Mouse (Mus musculus) thymus, postnatal 25 days (tissue): ENCODE data around the gene Scarf2.

Experiments
- DNase-seq: peaks from one replicate; pipeline ENCODE4 v3.0.0; 2022

Scarf2 gene

DNA sequence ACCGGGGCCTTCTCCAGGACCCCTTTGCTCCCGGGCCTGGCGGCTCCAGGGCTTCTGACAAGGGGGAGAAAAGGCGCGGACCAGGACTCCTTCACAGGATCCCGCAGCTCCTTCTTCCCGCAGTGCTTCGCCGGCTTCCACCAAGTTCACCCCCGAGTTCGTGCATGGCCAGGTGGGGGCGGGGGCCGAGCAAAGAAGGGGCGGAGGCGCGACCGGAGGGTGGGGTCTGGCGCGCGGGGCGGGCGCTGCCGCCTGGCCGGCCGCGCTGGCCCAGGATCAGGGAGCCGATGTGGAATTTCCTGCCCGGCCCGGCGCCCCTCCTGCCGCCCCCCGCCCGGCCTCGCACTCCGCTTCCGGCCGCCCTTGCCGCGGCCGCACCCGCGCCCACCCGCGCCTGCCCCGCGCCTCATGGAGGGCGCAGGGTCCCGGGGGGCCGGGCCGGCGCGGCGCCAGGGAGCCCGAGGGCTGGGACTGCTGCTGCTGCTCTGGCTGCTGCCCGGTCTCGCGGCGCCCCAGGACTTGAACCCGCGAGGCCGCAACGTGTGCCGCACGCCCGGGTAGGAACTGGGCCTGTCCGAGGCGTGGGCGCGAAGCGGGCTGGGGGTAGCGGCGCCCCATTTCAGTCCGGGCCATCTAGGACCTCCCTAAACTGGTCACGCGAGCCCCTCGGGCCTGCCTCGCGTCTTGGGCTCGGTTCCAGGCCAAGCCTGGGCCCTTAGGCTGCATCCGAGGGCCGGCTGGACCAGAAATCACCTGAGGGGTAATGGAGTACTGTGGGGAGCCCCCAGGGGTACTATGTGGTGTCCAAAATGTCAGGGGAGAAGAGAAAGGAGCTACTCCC, at the start of gene Scarf2:
TSS of gene Scarf2 (plus strand) at position 312 of the 841 bp plus-strand sequence.
- no peak for DNase-seq

GRCm38 (mm10) chr16:17753001-17753400, 44.1 kb upstream of the Scarf2 start:
- no peak for DNase-seq

DNA sequence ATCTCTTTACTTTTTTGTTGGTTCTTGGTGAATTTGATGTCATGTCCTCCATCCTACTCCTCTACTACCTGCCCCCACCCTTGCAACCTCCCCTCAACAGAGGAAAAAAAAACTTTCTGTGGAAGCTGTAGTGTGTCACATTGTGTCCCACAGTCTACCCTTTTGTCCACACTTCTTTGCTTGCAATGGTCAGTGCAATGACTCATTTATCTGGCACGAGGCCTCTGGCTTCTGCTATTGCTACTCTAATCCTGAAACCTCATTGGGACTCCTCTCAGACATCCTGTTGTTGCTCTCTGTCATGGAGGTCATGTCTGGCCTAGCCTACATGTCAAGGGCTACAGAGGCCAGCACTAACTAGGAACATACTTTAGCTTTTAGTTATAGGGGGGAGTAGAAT, 43.4 kb upstream of the Scarf2 start:
- DNase-seq: no peak

- no peak for DNase-seq
These were observed 39.3 kb upstream of the Scarf2 start for GRCm38 (mm10) chr16:17757756-17758155.

GRCm38 (mm10) chr16:17758902-17759301, 38.2 kb upstream of the Scarf2 start:
- no peak for DNase-seq

DNA sequence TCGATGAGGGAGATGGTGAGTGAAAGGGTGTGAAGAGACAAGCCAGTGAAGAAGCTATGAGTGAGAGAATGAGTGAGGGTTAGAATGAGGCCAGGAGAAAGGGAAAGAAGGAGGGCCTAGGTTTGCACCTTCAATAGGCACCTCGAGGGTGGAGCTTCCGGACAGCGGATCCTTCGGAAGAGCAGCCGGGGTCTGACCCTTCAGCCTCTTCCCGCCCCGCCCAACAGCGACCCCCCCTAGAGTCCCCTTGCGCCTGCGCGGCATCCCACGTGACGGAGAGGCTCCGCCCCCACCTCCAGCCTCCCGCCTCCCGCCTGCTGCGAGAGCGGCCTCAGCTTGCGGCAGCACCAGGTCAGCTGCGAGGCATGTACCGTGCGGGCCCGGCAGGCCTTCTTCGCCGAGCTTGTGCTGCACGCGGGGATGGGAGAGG, 37.7 kb upstream of the Scarf2 start, which contains the start of gene Klhl22:
TSS of gene Klhl22 (plus strand) at position 275 of the 430 bp plus-strand sequence.
- DNase-seq: peak; percentile 97

GRCm38 (mm10) chr16:17759813-17760321, 37.2 kb upstream of the Scarf2 start:
- no peak for DNase-seq

GRCm38 (mm10) chr16:17760657-17761056, 36.4 kb upstream of the Scarf2 start:
- peak; percentile 39 for DNase-seq

DNA sequence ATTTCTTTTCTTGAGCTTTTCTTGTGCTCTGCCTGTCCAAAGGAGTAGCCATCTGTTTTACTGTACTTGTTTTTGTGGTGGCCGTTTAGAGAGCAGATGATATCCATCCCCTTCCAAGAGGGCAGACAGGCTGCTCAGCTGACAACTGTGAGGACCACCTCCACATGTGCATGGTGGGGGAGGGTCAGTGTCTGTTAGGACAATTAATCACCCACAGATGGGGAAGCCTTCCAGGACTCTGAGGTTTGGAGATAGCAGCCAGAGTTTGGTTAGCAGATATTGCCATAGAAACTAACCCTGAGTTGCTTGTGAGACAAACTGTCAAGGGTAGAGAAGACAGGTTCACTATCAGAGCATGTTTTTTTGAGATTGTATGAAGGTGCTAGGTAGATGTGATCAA, 36.0 kb upstream of the Scarf2 start:
- DNase-seq: no peak

GRCm38 (mm10) chr16:17764108-17764511, 33.0 kb upstream of the Scarf2 start:
- no peak for DNase-seq

DNA sequence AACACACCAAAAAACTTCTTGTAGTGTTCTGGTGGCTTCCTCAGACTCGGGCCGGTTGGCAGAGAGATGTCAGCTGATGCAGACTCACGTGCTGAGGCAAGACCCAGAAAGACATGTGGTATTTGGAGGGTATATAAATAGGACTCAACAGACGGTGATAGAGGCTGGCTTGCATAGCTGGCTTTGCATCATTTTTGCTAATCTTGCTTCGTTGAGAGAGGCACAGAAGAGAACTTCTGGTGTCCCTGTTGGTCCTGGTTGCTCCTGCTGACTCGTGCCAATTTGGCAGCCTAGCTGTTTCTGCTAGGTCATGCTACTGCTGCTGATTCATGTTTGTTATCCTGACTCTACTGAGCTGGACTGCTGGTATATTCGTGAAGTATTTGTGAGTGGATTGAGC, 28.2 kb upstream of the Scarf2 start:
- DNase-seq: no peak

- DNase-seq: no peak
These were observed 25.8 kb upstream of the Scarf2 start for GRCm38 (mm10) chr16:17771117-17771865.

DNA sequence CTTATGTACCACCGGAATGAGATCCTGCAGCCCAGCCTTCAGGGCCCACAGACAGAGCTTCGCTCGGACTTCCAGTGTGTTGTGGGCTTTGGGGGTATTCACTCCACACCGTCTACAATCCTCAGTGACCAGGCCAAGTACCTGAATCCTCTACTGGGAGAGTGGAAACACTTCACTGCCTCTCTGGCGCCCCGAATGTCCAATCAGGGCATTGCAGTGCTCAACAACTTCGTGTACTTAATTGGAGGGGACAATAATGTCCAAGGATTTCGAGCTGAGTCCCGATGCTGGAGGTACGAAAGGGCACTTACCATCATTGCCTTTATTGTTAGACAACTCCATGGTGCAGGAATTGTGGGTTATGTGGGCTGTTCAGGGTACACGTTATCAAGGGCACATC, 20.3 kb upstream of the Scarf2 start:
- DNase-seq: peak; percentile 32

GRCm38 (mm10) chr16:17778223-17778622, 18.9 kb upstream of the Scarf2 start:
- DNase-seq: no peak

DNA sequence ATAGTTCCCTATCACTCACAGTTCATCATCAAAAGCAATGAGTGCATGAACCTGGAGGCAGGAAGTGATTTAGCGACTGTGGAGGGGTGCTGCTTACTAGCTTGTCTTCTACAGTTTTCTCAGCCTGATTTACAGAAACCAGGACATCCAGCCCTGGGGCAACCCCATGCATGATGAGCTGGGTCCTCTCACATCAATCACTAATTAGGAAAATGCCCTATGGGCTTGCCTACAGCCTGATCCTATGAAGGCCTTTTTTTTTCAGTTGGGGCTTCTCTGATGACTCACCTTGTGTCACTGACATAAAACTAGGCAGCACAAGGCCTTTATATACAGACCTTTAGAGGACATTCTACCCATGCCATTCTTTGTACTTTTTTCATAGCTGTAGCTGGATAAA, 17.4 kb upstream of the Scarf2 start:
- no peak for DNase-seq

DNA sequence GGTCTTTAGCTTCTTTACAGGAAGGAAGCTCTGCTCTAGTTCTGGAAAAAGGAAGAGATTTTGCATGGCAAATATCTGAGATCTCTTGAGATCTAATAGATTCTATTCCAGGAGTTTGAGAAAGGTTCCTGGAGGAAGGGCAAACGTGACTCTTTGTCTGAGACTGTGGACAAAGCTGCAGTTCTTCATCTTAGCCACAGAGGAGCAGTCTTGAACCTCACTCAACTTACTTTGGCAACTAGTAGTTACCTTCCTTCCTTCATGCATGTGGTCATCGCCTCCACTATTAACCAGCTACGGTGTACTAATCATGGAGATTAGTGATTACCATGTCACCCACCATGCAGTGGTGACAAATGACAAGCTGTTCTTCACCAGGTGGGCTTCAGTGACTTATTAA, 11.7 kb upstream of the Scarf2 start:
- DNase-seq: no peak

GRCm38 (mm10) chr16:17792728-17793127, 4.4 kb upstream of the Scarf2 start:
- DNase-seq: no peak

- DNase-seq: no peak
These were observed 3.0 kb upstream of the Scarf2 start for GRCm38 (mm10) chr16:17794047-17794446.

DNA sequence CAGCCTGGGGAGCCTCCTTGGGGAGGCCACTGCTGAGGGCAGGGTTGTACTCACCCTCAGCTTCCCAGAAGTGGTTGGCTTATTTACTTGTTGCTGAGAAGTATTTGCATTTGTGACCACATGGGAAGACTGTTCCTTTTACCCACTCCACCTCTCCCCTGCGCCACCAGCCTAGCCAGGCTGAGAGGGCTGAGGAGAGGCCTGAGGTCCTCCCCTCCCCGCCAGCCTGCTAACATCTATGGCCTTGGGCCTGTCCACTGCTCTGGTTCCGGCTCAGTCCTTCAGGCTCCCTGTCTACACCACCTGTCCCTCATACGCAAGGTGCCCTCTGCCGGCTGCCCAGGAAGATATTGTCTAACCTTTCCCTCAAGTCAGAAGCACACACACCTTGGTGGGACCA, 1.4 kb upstream of the Scarf2 start:
- no peak for DNase-seq

- no peak for DNase-seq
These were observed 563 bp upstream of the Scarf2 start for GRCm38 (mm10) chr16:17796519-17796918.

- DNase-seq: no peak
These were observed 780 bp downstream of the Scarf2 start for GRCm38 (mm10) chr16:17797812-17798311.

DNA sequence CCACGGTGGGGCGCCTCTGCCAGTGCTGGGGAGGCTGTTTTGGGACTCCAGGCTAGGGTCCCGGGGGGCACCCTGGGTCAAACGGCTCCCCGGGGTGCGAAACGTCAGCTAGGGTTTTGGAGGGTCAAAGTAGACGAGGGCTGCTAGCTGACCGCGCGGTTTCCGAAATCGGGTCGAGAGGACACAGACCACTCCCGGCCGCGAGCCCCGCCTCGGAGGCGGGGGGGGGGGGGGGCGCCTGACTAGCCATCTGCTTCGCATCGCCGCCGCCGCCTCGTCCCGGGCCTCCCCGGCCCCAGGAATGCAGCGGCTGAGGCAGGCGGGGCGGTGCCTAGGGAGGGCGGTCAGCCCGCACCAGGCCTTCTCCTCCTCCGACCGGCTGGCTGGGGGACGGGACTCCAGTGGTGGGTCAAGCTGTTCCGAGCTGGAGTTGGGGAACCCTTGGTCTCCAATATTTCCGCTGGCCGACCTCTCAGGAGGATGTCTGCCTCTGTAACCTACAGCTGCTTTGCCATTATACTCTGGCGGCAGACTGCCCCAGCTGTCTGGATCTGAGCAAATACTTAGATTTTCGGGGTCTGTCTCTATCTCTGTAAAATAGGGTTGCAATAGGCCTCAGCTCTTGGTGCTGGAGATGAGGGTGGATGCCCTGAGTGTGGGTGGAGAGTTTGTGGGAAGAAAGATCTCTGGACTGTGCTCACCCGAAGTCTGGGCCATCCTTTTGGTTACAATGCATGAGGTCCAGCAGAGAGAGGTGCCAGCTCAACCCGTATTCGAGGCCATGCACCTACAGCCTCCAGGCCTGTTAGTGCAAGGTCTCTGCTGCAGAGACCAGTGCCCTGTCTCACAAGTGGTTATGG, 1.5 kb downstream of the Scarf2 start:
- DNase-seq: no peak

- DNase-seq: no peak
These were observed 2.5 kb downstream of the Scarf2 start for GRCm38 (mm10) chr16:17799584-17799983.
